Mouse (Mus musculus) Patski (cell line): ENCODE data around the gene Cntnap2. TPM values are rescaled to one million over a fixed set of nuclear protein-coding genes. Genes with fewer than 3 reads are reported as not detected.
A peak's percentile ranks its signal among the peaks of the same experiment; 100 is the strongest.

Experiments used
- ATAC-seq: fragments of 100-300 bp; one replicate; pipeline ENCODE4 v1.8.0; 2021
- CTCF ChIA-PET: fragments of 350-600 bp; sonication (Branson Sonifier 250); formaldehyde crosslinking; loops from one replicate; lab custom pipeline; 2022; ENCODE audit warnings: inconsistent platforms; lab: Charles Lee
- POLR2A ChIA-PET: fragments of 350-600 bp; sonication (Branson Sonifier 250); formaldehyde crosslinking; loops from one replicate; lab custom pipeline; 2022; ENCODE audit warnings: antibody characterized with exemption, inconsistent platforms; lab: Charles Lee
- DNase-seq: peaks from one replicate; pipeline ENCODE4 v3.0.0-alpha.2; 2011; ENCODE audit warnings: low read depth, low spot score
- H3K27me3 ChIP-seq: fragments of 371-371 bp; one replicate; pipeline ENCODE4 v1.5.1; 2021
- CTCF ChIP-seq: fragments of 100-300 bp; IDR thresholded peaks from one replicate; pipeline ENCODE4 v1.5.1; 2021
- in situ Hi-C: fragments of 300-500 bp; cut with MboI; formaldehyde crosslinking; loops from 3 replicates; pipeline ENCODE4 v1.11.1; 2018; ENCODE audit warnings: low pct_unique_long_range_greater_than_20kb, mixed read lengths
- polyA plus RNA-seq: library from polyadenylated mRNA; unstranded; gene quantifications from one replicate; pipeline ENCODE4 v1.2.3, GENCODE M21; 2021

Gene Cntnap2
- polyA plus RNA-seq, 1 experiment from 2014 or later = 0.01 TPM

- ChIA-PET POLR2A (no interaction called here), CTCF (no interaction called here)
- no peak for DNase-seq
- ATAC-seq = no peak
- in situ Hi-C loops = no loop called here
- no peak for TF ChIP-seq CTCF
- H3K27me3 ChIP-seq = no peaks in the 10 kb centered on the region
Measured at GRCm38 (mm10) chr6:46856635-46857034, 1797.5 kb downstream of the Cntnap2 start.

GRCm38 (mm10) chr6:46861076-46861475 is 1801.9 kb downstream of the Cntnap2 start:
- POLR2A ChIA-PET = no interaction called here
- ATAC-seq = no peak
- no peak for TF ChIP-seq CTCF

GRCm38 (mm10) chr6:46866317-46866716 is 1807.2 kb downstream of the Cntnap2 start:
- POLR2A ChIA-PET = no interaction called here
- in situ Hi-C loops = no loop called here
- DNase-seq (no peak), ATAC-seq (no peak)
- H3K27me3 ChIP-seq = no peaks in the 10 kb centered on the region
- no peak for TF ChIP-seq CTCF
- CTCF ChIA-PET = no interaction called here

More at GRCm38 (mm10) chr6:46861076-46861475, 1801.9 kb downstream of the Cntnap2 start:
- no peak for DNase-seq
- no peaks in the 10 kb centered on the region for H3K27me3 ChIP-seq
- CTCF ChIA-PET = no interaction called here
- in situ Hi-C loops = no loop called here

GRCm38 (mm10) chr6:46886230-46886629 is 1827.1 kb downstream of the Cntnap2 start:
- CTCF ChIA-PET = no interaction called here
- DNase-seq (no peak), ATAC-seq (no peak)
- in situ Hi-C loops = no loop called here
- no peak for TF ChIP-seq CTCF
- H3K27me3 ChIP-seq = no peaks in the 10 kb centered on the region
- POLR2A ChIA-PET = no interaction called here

GRCm38 (mm10) chr6:46909167-46909566 is 1850.0 kb downstream of the Cntnap2 start:
- ChIA-PET CTCF (no interaction called here), POLR2A (no interaction called here)
- peaks cover 6% of the 10 kb centered on the region for H3K27me3 ChIP-seq
- in situ Hi-C loops = no loop called here
- TF ChIP-seq CTCF = no peak
- DNase-seq (no peak), ATAC-seq (no peak)

GRCm38 (mm10) chr6:46918701-46919274 is 1859.6 kb downstream of the Cntnap2 start:
- H3K27me3 ChIP-seq = no peaks in the 10 kb centered on the region
- no peak for ATAC-seq
- in situ Hi-C loops = no loop called here

GRCm38 (mm10) chr6:46919973-46920372 is 1860.8 kb downstream of the Cntnap2 start:
- ATAC-seq (no peak), DNase-seq (no peak)
- CTCF ChIA-PET = no interaction called here
- in situ Hi-C loops = no loop called here
- POLR2A ChIA-PET = interaction anchor here (0.6 kb wide), 1 partner anchor 1261 kb away, joined by 3 read pairs; no protein-coding TSS in a partner anchor
- no peaks in the 10 kb centered on the region for H3K27me3 ChIP-seq
- TF ChIP-seq CTCF = no peak

More at GRCm38 (mm10) chr6:46918701-46919274, 1859.6 kb downstream of the Cntnap2 start:
- ChIA-PET POLR2A (no interaction called here), CTCF (no interaction called here)
- DNase-seq = no peak
- peak; percentile 31 for TF ChIP-seq CTCF

DNA sequence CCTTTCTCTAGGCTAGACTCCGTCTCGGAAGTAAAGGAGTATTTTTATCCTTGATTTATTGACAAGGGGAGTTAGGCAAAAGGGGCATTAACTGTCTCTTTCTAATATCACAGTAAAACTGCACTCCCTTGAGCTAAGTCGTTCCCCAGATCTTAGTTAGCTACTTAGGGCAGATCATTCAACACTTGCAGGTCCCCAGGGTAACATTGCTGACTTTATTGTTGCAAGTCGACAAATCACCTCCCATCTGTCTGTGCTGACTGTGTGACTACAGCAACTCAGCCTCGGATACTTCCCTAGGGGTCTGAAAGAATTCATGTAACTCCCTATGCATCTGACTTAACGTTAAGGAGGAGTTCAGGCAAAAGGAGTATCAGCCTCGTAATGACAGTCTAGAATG is 1865.6 kb downstream of the Cntnap2 start:
- DNase-seq = no peak
- ChIA-PET POLR2A (no interaction called here), CTCF (interaction anchor here (1.2 kb wide), 1 partner anchor 19 kb away, joined by 3 read pairs; no protein-coding TSS in a partner anchor)
- no peak for TF ChIP-seq CTCF
- ATAC-seq = no peak
- in situ Hi-C loops = no loop called here
- H3K27me3 ChIP-seq = no peaks in the 10 kb centered on the region

- ChIA-PET CTCF (no interaction called here), POLR2A (no interaction called here)
- ATAC-seq (no peak), DNase-seq (no peak)
- in situ Hi-C loops = no loop called here
- no peak for TF ChIP-seq CTCF
- no peaks in the 10 kb centered on the region for H3K27me3 ChIP-seq
Measured at GRCm38 (mm10) chr6:46945703-46946102, 1886.5 kb downstream of the Cntnap2 start.

GRCm38 (mm10) chr6:46961022-46961686 is 1902.0 kb downstream of the Cntnap2 start:
- POLR2A ChIA-PET = no interaction called here
- ATAC-seq = peak; percentile 98
- H3K27me3 ChIP-seq = no peaks in the 10 kb centered on the region
- peak; percentile 86 for TF ChIP-seq CTCF
- CTCF ChIA-PET = interaction anchor here (1.0 to 1.7 kb wide), 4 partner anchors 9 to 1638 kb away, joined by 3 to 6 read pairs (median 4); no protein-coding TSS in a partner anchor
- in situ Hi-C loops = no loop called here
- peak; percentile 7 for DNase-seq

DNA sequence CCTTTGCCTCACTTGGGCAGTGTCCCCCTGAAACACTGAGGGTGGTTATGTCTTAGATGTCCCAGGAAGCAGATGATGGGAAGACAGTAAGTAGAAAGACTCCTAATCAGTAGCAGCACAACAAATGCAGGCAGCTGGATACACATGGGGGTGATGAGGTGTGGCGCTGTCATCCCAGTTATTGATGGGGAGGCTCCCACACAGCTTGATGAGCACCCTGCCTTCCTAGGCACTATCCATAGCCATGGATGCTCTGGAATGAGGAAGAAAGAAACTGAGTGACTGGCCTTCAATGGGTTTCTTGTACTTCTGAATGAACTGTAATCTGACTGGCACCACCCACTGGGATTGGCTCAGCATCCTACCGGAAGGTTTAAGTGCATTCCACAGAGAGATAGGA is 1904.1 kb downstream of the Cntnap2 start:
- no peak for DNase-seq
- no peak for ATAC-seq
- ChIA-PET CTCF (no interaction called here), POLR2A (no interaction called here)
- in situ Hi-C loops = no loop called here
- no peak for TF ChIP-seq CTCF
- H3K27me3 ChIP-seq = no peaks in the 10 kb centered on the region
